Mouse (Mus musculus): ENCODE results near the gene Timm8a1. TPM values are rescaled to one million over a fixed set of nuclear protein-coding genes. Genes with fewer than 3 reads are reported as not detected.
A peak's percentile ranks its signal among the peaks of the same experiment; 100 is the strongest.

Gene Timm8a1
- total and polyA plus RNA-seq, 2 experiments, result 3.6 to 39.0 TPM

- H3K4me3 ChIP-seq (ENCODE audit: insufficient read depth, low read depth, low read length), result no peak overlapping the region
- WGBS, result 80% methylated on average over 8 of the region's 8 CpGs
- no peak overlapping the region for H3K9ac ChIP-seq (ENCODE audit: low read depth, low read length)
- no peaks in the 10 kb centered on the region for H3K36me3 ChIP-seq (ENCODE audit: control insufficient read depth, insufficient read depth, low read length)
- H3K4me1 ChIP-seq (ENCODE audit: control insufficient read depth, insufficient read depth, low read length), result no peaks in the 10 kb centered on the region
- H3K27me3 ChIP-seq (ENCODE audit: control insufficient read depth, insufficient read depth, low read length), result no peaks in the 10 kb centered on the region
- DNase-seq (ENCODE audit: extremely low read depth, low read depth, low spot score), result no peak
- no peak overlapping the region for H3K27ac ChIP-seq (replicated peaks; ENCODE audit: insufficient read depth, low read depth, low read length)
- no peak for TF ChIP-seq CTCF (IDR thresholded peaks at IDR 0.05; ENCODE audit: low read depth, low read length)
- no peak for TF ChIP-seq POLR2A (IDR thresholded peaks at IDR 0.05; ENCODE audit: extremely low read depth, insufficient read depth, low read length)
- no peaks in the 10 kb centered on the region for H3K79me2 ChIP-seq (ENCODE audit: control insufficient read depth, insufficient read depth, low read length)
Observed at GRCm38 (mm10) chrX:134566536-134567222, 25.0 kb upstream of the Timm8a1 start.

GRCm38 (mm10) chrX:134564326-134564725 is 22.7 kb upstream of the Timm8a1 start:
- Histone ChIP-seq H3K4me3 (ENCODE audit: insufficient read depth, low read depth, low read length) (no peak overlapping the region), H3K27ac (replicated peaks; ENCODE audit: insufficient read depth, low read depth, low read length) (no peak overlapping the region), H3K4me1 (ENCODE audit: control insufficient read depth, insufficient read depth, low read length) (no peaks in the 10 kb centered on the region), H3K9ac (ENCODE audit: low read depth, low read length) (no peak overlapping the region), H3K79me2 (ENCODE audit: control insufficient read depth, insufficient read depth, low read length) (no peaks in the 10 kb centered on the region), H3K36me3 (ENCODE audit: control insufficient read depth, insufficient read depth, low read length) (no peaks in the 10 kb centered on the region), H3K27me3 (ENCODE audit: control insufficient read depth, insufficient read depth, low read length) (no peaks in the 10 kb centered on the region)
- WGBS, result 76% methylated on average over 4 of the region's 4 CpGs
- no peak for TF ChIP-seq CTCF (IDR thresholded peaks at IDR 0.05; ENCODE audit: low read depth, low read length)
- TF ChIP-seq POLR2A (IDR thresholded peaks at IDR 0.05; ENCODE audit: extremely low read depth, insufficient read depth, low read length), result no peak
- DNase-seq (ENCODE audit: extremely low read depth, low read depth, low spot score), result no peak

GRCm38 (mm10) chrX:134554425-134554824 is 12.8 kb upstream of the Timm8a1 start:
- TF ChIP-seq POLR2A (IDR thresholded peaks at IDR 0.05; ENCODE audit: extremely low read depth, insufficient read depth, low read length) (no peak), CTCF (IDR thresholded peaks at IDR 0.05; ENCODE audit: low read depth, low read length) (no peak)
- no peak overlapping the region for H3K9ac ChIP-seq (ENCODE audit: low read depth, low read length)
- H3K79me2 ChIP-seq (ENCODE audit: control insufficient read depth, insufficient read depth, low read length), result no peaks in the 10 kb centered on the region
- H3K4me1 ChIP-seq (ENCODE audit: control insufficient read depth, insufficient read depth, low read length), result peaks cover 3% of the 10 kb centered on the region
- DNase-seq (ENCODE audit: extremely low read depth, low read depth, low spot score), result peak; percentile 40
- peak overlapping the region; percentile 16; the same call in 1 of the 2 replicates for H3K27ac ChIP-seq (replicated peaks; ENCODE audit: insufficient read depth, low read depth, low read length)
- H3K27me3 ChIP-seq (ENCODE audit: control insufficient read depth, insufficient read depth, low read length), result no peaks in the 10 kb centered on the region
- no peaks in the 10 kb centered on the region for H3K36me3 ChIP-seq (ENCODE audit: control insufficient read depth, insufficient read depth, low read length)
- no peak overlapping the region for H3K4me3 ChIP-seq (ENCODE audit: insufficient read depth, low read depth, low read length)
- 38% methylated on average over 6 of the region's 6 CpGs for WGBS

- Histone ChIP-seq H3K79me2 (ENCODE audit: control insufficient read depth, insufficient read depth, low read length) (no peaks in the 10 kb centered on the region), H3K4me1 (ENCODE audit: control insufficient read depth, insufficient read depth, low read length) (peaks cover 3% of the 10 kb centered on the region), H3K27ac (replicated peaks; ENCODE audit: insufficient read depth, low read depth, low read length) (0 out of 2 replicates have a peak overlapping the region, but pooled peaks have one; percentile 36), H3K27me3 (ENCODE audit: control insufficient read depth, insufficient read depth, low read length) (no peaks in the 10 kb centered on the region), H3K4me3 (ENCODE audit: insufficient read depth, low read depth, low read length) (no peak overlapping the region), H3K36me3 (ENCODE audit: control insufficient read depth, insufficient read depth, low read length) (no peaks in the 10 kb centered on the region), H3K9ac (ENCODE audit: low read depth, low read length) (no peak overlapping the region)
- WGBS, result 40% methylated on average over 4 of the region's 4 CpGs
- DNase-seq (ENCODE audit: extremely low read depth, low read depth, low spot score), result peak; percentile 72
- TF ChIP-seq POLR2A (IDR thresholded peaks at IDR 0.05; ENCODE audit: extremely low read depth, insufficient read depth, low read length) (no peak), CTCF (IDR thresholded peaks at IDR 0.05; ENCODE audit: low read depth, low read length) (no peak)
Observed at GRCm38 (mm10) chrX:134553326-134553725, 11.7 kb upstream of the Timm8a1 start.

- H3K27ac ChIP-seq (replicated peaks; ENCODE audit: insufficient read depth, low read depth, low read length), result no peak overlapping the region
- H3K9ac ChIP-seq (ENCODE audit: low read depth, low read length), result no peak overlapping the region
- no peak overlapping the region for H3K4me3 ChIP-seq (ENCODE audit: insufficient read depth, low read depth, low read length)
- H3K27me3 ChIP-seq (ENCODE audit: control insufficient read depth, insufficient read depth, low read length), result no peaks in the 10 kb centered on the region
- no peaks in the 10 kb centered on the region for H3K36me3 ChIP-seq (ENCODE audit: control insufficient read depth, insufficient read depth, low read length)
- peak; percentile 41 for DNase-seq (ENCODE audit: extremely low read depth, low read depth, low spot score)
- no peaks in the 10 kb centered on the region for H3K79me2 ChIP-seq (ENCODE audit: control insufficient read depth, insufficient read depth, low read length)
- peaks cover 3% of the 10 kb centered on the region for H3K4me1 ChIP-seq (ENCODE audit: control insufficient read depth, insufficient read depth, low read length)
- peak; percentile 16; the same call in 1 of the 2 replicates for TF ChIP-seq CTCF (IDR thresholded peaks at IDR 0.05; ENCODE audit: low read depth, low read length)
- TF ChIP-seq POLR2A (IDR thresholded peaks at IDR 0.05; ENCODE audit: extremely low read depth, insufficient read depth, low read length), result no peak
- 13% methylated on average over 5 of the region's 5 CpGs for WGBS
Observed at GRCm38 (mm10) chrX:134550903-134551302, 9.2 kb upstream of the Timm8a1 start.

- Histone ChIP-seq H3K4me3 (ENCODE audit: insufficient read depth, low read depth, low read length) (no peak overlapping the region), H3K36me3 (ENCODE audit: control insufficient read depth, insufficient read depth, low read length) (no peaks in the 10 kb centered on the region), H3K4me1 (ENCODE audit: control insufficient read depth, insufficient read depth, low read length) (no peaks in the 10 kb centered on the region), H3K27ac (replicated peaks; ENCODE audit: insufficient read depth, low read depth, low read length) (no peak overlapping the region), H3K9ac (ENCODE audit: low read depth, low read length) (no peak overlapping the region), H3K79me2 (ENCODE audit: control insufficient read depth, insufficient read depth, low read length) (no peaks in the 10 kb centered on the region), H3K27me3 (ENCODE audit: control insufficient read depth, insufficient read depth, low read length) (no peaks in the 10 kb centered on the region)
- peak; percentile 61 for DNase-seq (ENCODE audit: extremely low read depth, low read depth, low spot score)
- 20% methylated on average over 4 of the region's 4 CpGs for WGBS
- no peak for TF ChIP-seq POLR2A (IDR thresholded peaks at IDR 0.05; ENCODE audit: extremely low read depth, insufficient read depth, low read length)
- no peak for TF ChIP-seq CTCF (IDR thresholded peaks at IDR 0.05; ENCODE audit: low read depth, low read length)
Observed at GRCm38 (mm10) chrX:134547330-134547729, 5.7 kb upstream of the Timm8a1 start.
